Mouse (Mus musculus) common myeloid progenitor, adult 5-6 weeks (primary cell): Measurements from ENCODE around the gene Patz1. TPM values are rescaled to one million over a fixed set of nuclear protein-coding genes. Genes with fewer than 3 reads are reported as not detected.

Experiments
- ATAC-seq: replicated peaks from 2 replicates; pipeline ENCODE4 v1.8.0; 2016; ENCODE audit warnings: low read depth, mild to moderate bottlenecking, moderate TSS enrichment, inconsistent platforms; ENCODE audit not compliant: poor library complexity, severe bottlenecking
- total RNA-seq: library from RNA; stranded (forward); fragments of 200-1000, 187-1606 nt; gene quantifications from 2 replicates; pipeline ENCODE4 v1.2.3, GENCODE M21; 2017

Gene Patz1
- total RNA-seq, 1 experiment from 2014 or later: 72.7 TPM

DNA sequence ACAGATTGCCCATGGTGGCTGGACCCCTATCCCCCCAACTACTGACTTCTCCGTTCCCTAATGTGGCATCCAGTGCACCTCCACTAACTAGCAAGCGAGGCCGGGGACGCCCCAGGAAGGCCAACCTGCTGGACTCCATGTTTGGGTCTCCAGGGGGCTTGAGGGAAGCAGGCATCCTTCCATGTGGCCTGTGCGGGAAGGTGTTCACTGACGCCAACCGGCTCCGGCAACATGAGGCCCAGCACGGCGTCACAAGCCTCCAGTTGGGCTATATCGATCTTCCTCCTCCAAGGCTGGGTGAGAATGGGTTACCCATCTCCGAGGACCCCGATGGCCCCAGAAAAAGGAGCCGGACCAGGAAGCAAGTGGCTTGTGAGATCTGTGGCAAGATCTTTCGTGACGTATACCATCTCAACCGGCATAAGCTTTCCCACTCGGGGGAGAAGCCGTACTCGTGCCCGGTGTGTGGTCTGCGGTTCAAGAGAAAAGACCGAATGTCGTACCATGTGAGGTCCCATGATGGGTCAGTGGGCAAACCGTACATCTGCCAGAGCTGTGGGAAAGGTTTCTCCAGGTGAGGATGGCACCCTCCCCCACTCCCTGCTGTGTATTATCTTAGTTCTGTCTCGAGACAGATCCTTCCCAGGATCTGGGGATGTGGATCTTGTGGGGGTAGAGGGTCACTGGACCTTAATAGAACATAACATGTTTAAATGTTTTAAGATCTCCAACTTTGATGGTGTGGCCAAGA lies 2.8 kb downstream of the Patz1 start:
- peak; percentile 9 for ATAC-seq

DNA sequence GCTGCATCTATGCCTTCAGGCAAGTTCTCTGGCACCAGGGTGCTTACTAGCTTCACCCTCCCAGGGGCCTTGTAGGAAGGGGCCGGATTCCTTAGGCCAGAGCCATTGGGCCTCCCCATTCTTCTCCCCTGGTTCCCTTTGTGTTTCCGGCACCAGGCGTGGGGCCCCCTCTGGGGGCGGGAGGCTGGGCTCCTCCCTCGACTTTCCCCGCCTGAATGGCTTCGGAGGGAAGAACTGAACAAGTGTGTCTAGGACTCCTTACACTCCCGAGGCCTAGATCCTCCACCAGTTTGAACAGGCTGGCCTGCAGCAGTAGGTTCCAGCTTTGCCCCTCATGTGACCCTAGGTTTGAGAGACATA lies 3.4 kb downstream of the Patz1 start:
- peak; percentile 19 for ATAC-seq

DNA sequence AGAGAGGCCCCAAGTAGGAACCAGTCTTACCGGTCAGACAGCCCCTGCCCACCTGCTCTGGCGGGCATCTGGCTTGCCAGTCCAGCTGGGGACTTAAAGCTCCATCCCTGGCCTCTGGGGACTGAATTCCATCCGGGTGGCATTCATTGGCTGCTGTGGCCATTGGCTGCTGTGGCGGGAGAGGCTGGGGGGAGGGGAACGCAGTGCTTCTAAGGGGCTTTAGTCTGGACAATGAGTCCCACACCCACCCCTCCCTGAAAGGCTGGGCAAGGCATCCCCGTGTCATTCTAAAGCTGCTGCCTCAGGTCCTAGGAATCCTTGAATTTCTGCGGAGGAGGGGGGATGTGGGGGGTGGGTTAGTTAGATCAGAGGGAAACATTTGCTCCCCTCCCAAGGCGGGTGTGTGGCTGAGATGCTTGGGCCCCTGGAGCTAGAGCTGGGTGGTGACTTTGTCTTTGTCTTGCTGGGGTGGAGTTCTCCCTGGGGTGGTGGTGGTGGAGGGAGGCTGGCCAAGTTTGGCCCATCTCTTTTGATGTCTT lies 4.1 kb downstream of the Patz1 start:
- ATAC-seq: no peak

DNA sequence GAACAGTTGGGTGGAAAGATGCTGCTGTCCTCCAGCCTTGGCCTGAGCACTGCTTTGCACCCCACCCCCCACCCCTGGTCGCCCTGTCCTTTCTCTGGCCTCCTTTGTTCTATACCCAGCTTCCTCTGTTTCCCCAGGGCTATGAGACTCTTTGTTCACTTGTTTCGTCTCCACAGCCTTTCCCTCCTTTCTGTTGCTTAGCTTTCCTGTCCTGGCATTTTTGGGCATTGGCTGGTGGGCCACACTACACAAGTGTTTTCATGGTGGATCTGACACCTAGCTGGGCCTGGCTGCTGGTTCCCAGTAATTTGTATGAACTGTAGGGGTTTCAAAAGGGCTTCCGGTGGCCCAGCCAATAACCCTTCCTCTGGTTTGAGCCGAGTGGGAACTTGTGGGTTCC lies 4.7 kb downstream of the Patz1 start:
- no peak for ATAC-seq

DNA sequence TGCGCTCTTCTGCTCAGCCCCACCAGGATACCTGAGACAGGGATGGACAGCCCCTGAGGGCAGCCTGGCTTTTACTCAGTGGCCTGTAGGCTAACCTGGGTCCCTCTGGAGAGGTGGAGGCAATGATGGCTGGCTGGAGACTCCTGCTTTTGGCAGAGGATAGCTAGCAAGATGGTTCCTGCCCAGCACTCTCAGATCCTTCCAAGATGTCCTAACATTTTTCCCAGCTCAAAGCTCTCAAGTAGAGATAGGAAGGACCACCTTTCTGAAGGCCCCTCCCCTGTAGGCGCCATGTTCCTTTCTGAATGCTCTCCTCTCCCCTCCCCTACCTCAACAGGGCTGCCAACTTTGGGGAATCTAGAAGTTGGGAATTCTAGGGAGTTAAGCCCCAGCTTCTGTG lies 6.0 kb downstream of the Patz1 start:
- ATAC-seq: no peak

DNA sequence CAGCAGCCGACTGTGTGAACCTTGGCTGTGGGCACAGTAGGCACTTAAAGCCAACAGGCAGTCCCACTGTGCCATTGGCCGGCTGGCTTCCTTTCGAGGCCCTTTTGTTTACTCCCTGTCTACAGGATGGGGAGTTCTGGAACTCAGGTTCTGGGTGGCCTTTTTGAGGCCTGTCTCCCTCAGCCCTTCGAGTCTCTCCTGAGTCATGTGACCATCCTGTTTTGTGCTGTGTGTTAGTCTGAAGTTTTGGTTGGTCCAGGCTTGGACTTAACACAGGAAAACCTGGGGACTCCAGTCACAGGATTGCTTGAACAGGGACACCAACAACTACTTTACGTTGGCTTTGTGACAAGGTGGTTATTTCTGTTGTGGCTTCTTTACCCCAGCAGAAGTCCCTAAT lies 7.4 kb downstream of the Patz1 start:
- no peak for ATAC-seq

DNA sequence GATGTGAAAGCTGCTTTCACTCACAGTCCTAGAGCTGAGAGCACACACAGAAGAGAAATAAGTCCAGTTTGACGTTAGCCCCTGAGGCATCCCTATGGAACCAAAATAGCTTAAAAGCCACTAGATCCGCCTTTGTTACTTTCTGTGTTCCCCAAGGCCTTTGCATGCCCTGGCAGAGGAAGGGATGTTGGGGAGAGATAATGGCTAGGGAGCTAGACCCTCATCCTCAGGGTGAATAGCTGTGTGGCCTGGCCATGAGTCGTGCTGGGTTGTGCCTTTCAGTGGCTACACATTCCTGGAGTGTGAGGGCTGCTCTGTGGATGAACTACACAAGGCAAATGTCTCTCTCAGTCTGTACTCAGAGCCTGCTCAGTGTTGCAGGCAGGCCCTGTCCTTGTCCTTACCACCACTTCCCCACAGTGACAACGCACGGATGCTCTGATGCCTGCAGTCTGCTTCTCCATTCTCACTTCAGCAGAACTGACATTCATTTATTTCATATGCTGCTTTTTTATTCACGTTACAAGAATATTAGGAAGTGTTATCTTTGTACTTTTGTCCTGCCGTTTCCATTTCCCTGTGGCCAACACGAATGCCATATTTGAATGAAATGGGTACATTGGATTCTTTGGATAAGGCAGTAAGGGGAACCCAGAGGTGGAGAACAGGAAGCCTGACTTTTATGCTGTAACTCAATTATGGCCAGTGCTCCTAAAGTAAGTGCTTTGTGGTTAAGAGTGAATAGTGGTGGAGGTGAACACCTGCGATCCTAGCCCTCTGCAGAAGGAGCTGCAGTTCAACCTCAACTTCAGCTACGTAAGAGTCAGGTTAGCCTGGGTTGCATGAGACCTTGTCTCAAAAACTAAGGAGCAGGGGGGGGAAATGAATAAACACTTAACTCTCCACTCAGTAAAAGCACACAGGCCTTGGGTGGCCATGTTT lies 9.5 kb downstream of the Patz1 start:
- peak; percentile 70 for ATAC-seq

DNA sequence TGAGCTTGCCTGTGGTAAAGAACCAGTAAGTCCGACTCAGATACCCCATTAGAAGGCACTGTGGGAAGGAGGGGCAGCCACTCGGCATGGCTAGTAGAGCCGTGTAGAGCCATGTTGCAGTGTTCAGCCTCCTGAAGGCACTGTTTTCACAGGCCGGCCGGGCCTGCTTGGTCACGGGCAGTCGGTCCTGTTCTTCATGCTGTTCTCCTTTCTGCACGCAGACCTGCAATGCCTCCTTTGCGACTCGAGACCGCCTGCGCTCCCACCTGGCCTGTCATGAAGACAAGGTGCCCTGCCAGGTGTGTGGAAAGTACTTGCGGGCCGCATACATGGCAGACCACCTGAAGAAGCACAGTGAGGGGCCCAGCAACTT lies 10.1 kb downstream of the Patz1 start:
- ATAC-seq: no peak

DNA sequence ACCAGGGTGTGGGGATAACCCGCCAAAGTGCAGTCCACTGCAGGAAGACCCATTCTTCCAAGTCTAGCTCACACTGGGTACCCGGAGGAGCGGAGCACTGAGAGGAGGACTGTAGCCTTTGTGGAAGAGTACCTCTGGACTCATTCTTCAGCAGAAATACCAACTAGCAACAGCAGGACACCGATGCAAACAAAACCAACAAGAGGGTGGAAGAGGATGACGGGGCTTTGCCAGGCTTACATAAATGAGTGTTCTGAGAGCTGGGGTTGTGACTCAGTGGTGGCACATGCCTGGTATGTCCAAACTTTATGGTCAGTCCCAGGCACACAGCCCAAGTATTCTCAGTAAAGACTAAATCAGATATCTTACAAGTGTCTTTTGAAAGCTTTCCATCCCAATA lies 12.4 kb downstream of the Patz1 start:
- ATAC-seq: no peak

DNA sequence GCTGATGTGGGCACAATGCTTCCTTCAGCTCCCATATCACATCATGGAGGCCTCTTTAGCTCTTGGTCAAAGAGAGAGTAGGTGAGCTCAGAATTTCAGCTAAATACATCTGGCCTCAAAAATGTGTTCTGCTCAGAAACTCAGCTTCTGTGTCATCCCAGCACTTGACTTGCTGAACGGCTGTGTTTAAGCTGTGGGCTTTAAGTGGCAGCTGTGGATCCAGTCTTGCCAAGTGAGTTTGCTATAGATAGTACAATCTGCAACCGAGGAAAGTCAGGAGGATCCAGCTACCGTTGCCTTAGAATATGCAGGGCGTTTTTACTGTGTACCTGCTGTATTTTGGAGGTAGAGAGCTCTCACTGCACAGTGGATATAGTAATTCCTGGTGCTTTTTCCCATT lies 13.7 kb downstream of the Patz1 start:
- no peak for ATAC-seq

DNA sequence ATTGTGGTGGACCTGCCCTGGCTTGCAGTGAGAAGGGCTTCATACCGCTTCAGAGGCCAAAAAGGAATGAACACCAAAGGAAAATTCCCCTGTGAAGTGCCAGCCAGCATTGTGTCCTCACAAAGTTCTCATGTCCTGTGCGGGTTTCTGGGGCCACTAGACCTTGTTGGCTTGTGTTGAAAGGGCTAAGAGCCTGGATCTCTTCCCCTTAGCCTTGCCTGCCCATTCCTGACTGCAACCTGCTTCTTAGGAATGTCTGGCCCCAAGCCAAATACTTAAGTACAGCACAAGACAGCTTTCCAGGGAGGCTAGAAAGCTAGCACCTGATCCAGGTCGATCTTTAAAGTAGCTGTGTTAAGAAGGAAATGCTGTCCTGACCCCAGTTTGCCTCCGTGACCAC lies 14.1 kb downstream of the Patz1 start:
- no peak for ATAC-seq

DNA sequence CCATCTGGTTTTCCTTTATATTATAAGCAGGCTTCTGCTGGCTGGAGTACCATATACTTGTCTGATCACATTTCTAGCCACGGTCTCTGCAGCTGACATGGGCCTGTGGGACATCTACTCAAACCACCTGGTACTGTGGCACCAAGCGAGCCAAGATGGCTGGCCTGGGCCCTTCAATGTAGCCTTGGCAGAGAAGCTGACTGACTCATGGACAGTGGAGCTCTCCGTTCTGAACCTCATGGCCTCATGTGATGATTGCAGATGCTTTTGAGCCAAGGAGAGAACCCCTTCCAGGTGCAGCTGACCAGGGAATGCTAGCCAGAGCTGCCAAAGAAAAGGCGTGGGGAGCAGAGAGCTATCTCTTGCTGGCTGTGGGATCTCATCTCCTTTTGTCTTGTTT lies 17.1 kb downstream of the Patz1 start:
- ATAC-seq: no peak

DNA sequence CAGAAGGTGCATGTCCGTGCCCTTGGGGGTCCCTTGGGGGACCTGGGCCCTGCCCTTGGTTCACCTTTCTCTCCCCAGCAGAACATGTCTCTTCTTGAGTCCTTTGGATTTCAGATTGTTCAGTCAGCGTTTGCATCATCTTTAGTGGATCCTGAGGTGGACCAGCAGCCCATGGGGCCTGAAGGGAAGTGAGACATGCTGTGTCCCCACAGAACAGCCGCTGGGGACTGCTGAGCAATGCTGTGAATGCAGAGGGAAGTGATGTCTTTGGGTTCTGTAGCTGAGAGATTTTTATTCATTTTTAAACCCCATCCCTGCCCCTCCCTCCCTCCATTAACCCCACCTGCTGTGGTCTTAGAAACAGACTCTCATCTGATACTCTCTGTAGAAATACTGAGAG lies 19.2 kb downstream of the Patz1 start:
- no peak for ATAC-seq

DNA sequence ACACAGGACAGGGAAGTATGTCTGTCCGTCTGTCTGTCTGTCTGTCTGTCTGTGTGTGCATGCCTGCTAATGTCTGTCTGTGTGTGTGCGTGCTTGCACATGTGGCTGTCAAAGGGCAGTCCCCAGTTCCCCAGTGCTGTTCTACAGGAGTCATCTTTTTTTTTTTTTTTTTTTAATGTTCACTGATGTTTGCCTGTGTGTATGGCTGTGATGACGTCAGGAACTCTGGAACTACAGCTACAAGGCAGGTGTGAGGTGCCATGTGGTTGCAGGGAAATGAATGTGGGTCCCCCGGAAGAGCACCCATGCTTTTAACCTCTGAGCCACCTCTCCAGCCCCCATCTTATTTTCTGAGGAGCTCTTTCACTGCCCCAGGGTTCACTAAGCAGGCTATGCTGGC lies 21.2 kb downstream of the Patz1 start:
- ATAC-seq: no peak

DNA sequence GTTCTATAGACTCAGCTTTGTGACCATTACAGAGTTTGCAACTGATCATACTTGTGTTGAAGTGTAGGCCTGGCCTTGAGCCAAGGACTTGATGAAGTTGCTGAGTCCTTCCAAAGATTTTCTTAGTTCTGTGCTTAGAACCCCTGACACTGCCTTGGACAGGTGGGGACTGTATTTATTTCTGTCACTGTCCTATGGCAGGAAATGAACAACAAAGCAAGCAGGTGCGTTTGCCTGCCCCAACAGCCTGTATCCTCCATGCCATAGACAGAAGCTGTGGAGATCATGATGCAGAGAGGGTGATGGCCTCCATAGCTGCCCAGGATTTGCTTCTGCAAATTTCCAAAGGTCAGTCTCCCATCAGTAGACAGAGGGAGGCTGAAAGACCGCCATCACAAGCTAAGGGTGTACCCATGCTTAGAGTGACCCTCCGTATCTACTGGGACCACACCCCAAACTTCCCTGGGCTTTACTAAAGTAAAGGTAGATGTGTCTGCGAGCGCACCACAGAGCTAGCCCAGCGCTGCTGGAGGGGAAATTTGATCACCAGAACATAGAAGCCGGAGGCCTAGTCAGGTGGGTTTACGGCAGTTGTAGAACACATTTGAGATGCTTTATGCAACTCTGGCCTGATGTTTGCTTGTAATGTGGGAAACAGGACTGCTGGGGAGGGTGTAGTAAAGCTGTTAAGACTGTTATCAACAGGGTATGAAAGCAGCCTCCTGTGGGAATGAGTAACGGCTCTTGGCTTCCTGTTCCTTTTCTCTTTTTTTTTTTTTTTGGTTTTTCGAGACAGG lies 22.3 kb downstream of the Patz1 start:
- peak; percentile 64 for ATAC-seq

DNA sequence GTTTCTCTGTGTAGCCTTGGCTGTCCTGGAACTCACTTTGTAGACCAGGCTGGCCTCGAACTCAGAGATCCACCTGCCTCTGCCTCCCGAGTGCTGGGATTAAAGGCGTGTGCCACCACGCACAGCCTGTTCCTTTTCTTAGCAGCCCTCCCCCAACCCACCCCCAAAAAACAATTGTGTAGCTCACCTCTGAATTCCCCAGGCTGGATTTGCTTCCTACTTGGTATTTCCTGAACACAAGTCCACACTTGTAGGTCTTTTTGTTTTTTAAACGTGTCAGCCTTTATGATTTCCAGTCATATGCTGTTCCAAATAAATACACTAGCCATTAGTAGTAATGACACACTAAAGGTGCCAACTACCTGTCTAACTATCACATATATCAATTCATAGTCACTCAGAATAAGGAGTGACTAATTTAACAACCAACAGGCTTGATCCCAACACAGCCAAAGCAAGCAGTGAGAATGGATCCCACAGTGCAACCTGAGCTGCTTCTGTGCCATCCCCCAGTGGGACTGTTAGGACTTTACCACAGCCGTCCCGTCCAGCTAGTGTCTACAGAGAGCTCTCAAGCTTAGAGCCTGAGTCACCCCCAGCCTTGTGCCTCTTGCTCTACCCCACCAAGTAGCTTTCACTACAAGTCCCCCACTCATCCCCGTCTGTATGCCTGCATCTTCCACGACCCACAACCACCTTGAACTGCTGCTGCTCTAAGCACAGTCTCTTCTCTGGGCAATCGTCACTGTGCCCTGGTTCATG lies 23.1 kb downstream of the Patz1 start:
- no peak for ATAC-seq

DNA sequence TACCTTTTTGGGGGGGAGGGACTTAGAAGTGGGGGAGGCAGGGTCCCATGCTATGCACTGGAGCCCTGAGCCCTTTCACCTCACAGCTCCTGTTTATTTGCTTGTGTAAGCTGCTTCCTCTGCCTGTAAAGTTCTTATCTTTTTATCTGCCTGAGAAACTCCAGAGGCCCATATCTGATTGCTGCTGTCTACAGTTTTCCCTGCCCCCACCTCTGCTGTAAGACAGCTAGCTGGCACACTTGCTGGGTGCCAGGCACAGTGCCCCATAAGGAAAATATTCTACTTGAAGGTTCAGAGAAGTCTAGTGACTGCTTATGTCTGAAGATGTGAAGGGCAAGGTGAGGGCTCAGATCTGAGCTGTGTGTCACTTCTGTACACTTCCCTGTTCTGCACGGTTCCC lies 24.6 kb downstream of the Patz1 start:
- ATAC-seq: peak; percentile 10; the same call in 1 of the 2 replicates

DNA sequence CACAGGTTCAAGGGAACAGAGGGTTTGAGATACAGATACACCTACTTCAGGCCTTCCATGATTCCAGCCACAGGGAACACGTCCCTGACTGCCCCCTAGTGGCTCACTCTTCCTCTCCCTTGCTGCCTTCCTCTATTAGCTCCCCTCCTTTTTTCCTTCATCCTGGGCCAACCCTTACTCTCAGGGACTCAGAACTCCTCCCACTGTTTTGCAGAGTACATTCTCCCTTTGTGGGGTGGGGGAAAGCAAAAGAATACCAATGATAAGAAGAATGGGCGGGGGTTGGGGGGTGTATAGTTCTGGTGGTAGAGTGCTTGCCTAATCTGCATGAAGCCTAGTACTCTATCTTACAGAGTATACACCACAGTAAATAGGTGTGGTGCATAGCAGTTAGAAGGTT lies 25.5 kb downstream of the Patz1 start:
- ATAC-seq: peak; percentile 68

DNA sequence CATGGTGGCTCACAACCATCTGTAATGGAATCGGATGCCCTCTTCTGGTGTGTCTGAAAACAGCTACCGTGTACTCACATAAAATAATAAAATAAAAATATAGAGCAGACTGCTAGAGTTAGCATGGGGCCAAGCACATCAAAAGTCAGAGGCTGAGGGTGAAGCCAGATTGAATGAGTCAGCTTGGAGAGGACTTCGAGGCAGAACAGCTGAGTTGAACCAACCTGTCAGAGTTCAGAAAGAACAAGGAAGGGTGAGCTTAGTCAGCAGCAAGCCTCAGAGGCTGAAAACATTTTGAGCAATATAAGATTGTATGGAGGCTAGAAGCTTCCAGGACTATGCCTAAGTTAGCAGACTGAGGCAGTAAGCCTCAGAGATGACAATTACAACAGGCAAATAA lies 29.6 kb downstream of the Patz1 start:
- ATAC-seq: no peak

DNA sequence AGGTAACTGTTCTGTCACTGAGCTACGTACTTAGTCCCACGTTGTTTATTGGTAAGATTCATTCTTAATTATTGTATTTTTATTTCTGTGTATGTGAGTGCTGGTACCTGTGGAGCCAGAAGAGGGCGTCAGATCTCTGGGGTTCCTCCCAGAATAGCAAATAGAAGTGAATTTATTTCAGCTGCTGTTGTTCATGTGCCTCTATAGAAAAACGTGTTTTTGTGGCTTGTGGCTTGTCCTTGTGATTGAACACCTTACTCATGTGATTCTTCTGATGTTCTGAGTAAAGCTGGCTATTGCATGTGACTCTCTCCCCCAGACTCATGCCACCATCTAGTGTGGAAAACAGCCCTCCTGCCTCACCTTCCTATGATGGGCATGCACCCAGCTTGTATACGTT lies 39.6 kb downstream of the Patz1 start:
- ATAC-seq: no peak
